Mouse (Mus musculus): ENCODE measurements around the gene Ina.

DNA sequence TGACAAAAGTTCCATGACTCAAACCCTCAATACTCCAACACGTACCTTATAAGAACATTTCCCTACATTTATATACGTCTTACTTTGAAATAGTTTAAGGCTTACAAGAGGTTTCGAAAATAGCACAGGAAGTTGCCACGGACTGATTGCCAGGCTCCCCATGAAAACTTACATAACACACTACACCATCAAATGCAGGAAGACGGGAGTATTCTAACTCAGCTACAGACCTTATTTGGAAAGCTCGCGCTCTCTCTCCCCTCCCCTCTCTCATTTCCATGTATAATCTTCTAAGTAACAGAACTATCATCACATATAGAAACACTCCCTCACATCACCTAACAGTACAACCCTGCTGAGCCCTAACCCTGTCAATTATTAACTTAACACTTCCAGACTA is 5.1 kb upstream of the Ina start:
- TF ChIP-seq CTCF (IDR thresholded peaks at IDR 0.05; ENCODE audit: low read depth) (no peak), EP300 (IDR thresholded peaks at IDR 0.05; ENCODE audit: low read depth) (no peak)
